Mouse (Mus musculus): ENCODE measurements around the gene Erc1. TPM values are rescaled to one million over a fixed set of nuclear protein-coding genes. Genes with fewer than 3 reads are reported as not detected.
A peak's percentile ranks its signal among the peaks of the same experiment; 100 is the strongest.

The Erc1 gene
- polyA plus RNA-seq, 1 experiment from 2014 or later = 44.0 TPM

DNA sequence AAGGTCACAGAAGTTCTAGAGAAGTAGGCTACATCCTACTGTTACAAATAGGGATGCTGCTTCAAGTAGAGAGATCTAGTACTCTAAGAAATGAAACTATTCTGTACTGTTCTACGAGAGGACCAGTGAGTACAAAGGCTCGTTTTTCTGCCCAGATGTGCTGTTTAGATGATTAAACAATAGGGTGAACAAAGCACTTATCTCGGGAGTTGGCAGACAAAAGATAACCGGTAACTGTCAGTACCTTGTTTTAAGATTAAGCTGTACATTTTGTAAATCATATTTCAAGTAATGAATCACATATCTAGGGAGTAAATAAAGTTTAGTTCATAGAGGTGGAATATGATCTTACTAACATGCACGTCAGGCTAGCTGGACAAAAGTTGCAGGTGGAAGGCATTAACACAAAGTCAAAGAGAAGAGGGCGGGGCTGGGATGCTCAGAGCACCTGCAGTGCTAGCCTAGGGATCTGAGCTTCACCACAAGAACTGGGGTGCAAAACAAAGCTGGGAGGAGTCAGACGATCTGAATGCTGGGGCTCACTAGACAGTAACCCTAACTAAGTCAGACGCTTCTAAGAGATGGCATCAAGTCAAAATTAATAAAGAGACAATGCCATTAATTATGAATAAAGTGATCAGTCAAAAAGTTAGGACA, 136.2 kb downstream of the Erc1 start:
- WGBS = 77% methylated on average over 8 of the region's 8 CpGs
- ATAC-seq (ENCODE audit: low FRiP score) (no peak), DNase-seq (ENCODE audit: low spot score) (no peak)
- H3K27me3 ChIP-seq (ENCODE audit: control insufficient read depth, insufficient read depth, low read length) = no peaks in the 10 kb centered on the region
- no peaks in the 10 kb centered on the region for H3K36me3 ChIP-seq (ENCODE audit: control insufficient read depth, insufficient read depth, low read length)
- H3K4me1 ChIP-seq (replicated peaks; ENCODE audit: control insufficient read depth, insufficient read depth, low read length) = no peaks in the 10 kb centered on the region
- no peak overlapping the region for H3K9ac ChIP-seq (ENCODE audit: low read depth, low read length)
- H3K27ac ChIP-seq (ENCODE audit: low read depth, low read length) = no peak overlapping the region
- H3K4me3 ChIP-seq (ENCODE audit: low read depth, low read length) = no peak overlapping the region
- H3K4me2 ChIP-seq (replicated peaks; ENCODE audit: low read depth, low read length) = no peak overlapping the region
- H3K9me3 ChIP-seq (ENCODE audit: control insufficient read depth, low read length) = no peaks in the 10 kb centered on the region

- Histone ChIP-seq H3K36me3 (ENCODE audit: control insufficient read depth, insufficient read depth, low read length) (no peaks in the 10 kb centered on the region), H3K9ac (ENCODE audit: low read depth, low read length) (no peak overlapping the region), H3K27ac (ENCODE audit: low read depth, low read length) (no peak overlapping the region), H3K9me3 (ENCODE audit: control insufficient read depth, low read length) (no peaks in the 10 kb centered on the region), H3K4me3 (ENCODE audit: low read depth, low read length) (no peak overlapping the region), H3K4me1 (replicated peaks; ENCODE audit: control insufficient read depth, insufficient read depth, low read length) (no peaks in the 10 kb centered on the region), H3K4me2 (replicated peaks; ENCODE audit: low read depth, low read length) (no peak overlapping the region), H3K27me3 (ENCODE audit: control insufficient read depth, insufficient read depth, low read length) (no peaks in the 10 kb centered on the region)
- ATAC-seq (ENCODE audit: low FRiP score) (no peak), DNase-seq (ENCODE audit: low spot score) (peak; percentile 4)
These were observed 138.4 kb downstream of the Erc1 start for GRCm38 (mm10) chr6:119709552-119709951.

DNA sequence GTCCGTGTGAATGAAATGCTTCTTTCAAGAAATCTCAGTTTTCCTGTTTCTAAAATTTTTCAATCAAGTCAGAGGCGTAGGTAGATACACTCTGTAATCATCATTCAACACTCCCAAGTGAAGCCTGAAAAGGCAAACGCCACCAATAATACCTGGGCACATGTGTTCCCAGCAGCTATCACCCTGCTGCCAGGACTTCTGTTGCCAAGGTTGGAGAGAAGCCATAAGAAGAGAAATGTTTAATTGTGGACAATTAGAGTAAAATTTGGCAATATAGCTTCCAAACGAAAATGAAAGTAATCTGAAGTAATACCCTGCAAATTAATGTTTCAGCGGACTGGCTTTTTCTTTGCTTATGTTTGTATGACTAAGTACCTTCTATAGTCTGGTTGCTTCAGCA, 140.1 kb downstream of the Erc1 start:
- WGBS = 91% methylated on average over 5 of the region's 5 CpGs
- Histone ChIP-seq H3K27ac (ENCODE audit: low read depth, low read length) (no peak overlapping the region), H3K9me3 (ENCODE audit: control insufficient read depth, low read length) (no peaks in the 10 kb centered on the region), H3K4me1 (replicated peaks; ENCODE audit: control insufficient read depth, insufficient read depth, low read length) (no peaks in the 10 kb centered on the region), H3K27me3 (ENCODE audit: control insufficient read depth, insufficient read depth, low read length) (no peaks in the 10 kb centered on the region), H3K4me3 (ENCODE audit: low read depth, low read length) (no peak overlapping the region), H3K36me3 (ENCODE audit: control insufficient read depth, insufficient read depth, low read length) (no peaks in the 10 kb centered on the region), H3K4me2 (replicated peaks; ENCODE audit: low read depth, low read length) (no peak overlapping the region), H3K9ac (ENCODE audit: low read depth, low read length) (no peak overlapping the region)
- DNase-seq (ENCODE audit: low spot score) (no peak), ATAC-seq (ENCODE audit: low FRiP score) (no peak)

DNA sequence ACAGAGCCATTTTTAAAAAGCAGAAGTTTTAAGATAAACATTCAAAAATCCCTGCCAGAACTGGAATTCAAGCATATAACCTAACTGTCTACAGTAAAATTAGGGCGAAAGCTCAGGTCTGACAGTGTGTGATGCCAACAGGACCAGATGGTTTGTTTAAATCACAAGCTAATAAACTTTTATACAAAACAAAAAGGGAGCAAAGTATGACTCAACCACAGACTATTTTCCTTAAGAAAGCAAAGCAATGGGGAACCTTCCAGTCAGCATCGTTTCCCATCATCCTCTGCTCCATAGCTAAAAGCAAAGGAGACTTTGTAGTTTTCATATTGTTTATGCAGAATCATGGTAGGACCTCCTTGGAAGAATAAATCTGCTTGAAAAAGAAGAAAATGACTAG, 143.1 kb downstream of the Erc1 start:
- no peak for ATAC-seq (ENCODE audit: low FRiP score)
- Histone ChIP-seq H3K4me3 (ENCODE audit: low read depth, low read length) (no peak overlapping the region), H3K9me3 (ENCODE audit: control insufficient read depth, low read length) (no peaks in the 10 kb centered on the region), H3K27me3 (ENCODE audit: control insufficient read depth, insufficient read depth, low read length) (no peaks in the 10 kb centered on the region), H3K36me3 (ENCODE audit: control insufficient read depth, insufficient read depth, low read length) (no peaks in the 10 kb centered on the region), H3K9ac (ENCODE audit: low read depth, low read length) (no peak overlapping the region), H3K27ac (ENCODE audit: low read depth, low read length) (no peak overlapping the region), H3K4me1 (replicated peaks; ENCODE audit: control insufficient read depth, insufficient read depth, low read length) (no peaks in the 10 kb centered on the region), H3K4me2 (replicated peaks; ENCODE audit: low read depth, low read length) (no peak overlapping the region)
- DNase-seq (ENCODE audit: low spot score) = no peak
- 94% methylated on average over 2 of the region's 2 CpGs for WGBS

GRCm38 (mm10) chr6:119692754-119693153, 155.2 kb downstream of the Erc1 start:
- Histone ChIP-seq H3K4me1 (replicated peaks; ENCODE audit: control insufficient read depth, insufficient read depth, low read length) (no peaks in the 10 kb centered on the region), H3K9me3 (ENCODE audit: control insufficient read depth, low read length) (no peaks in the 10 kb centered on the region), H3K4me3 (ENCODE audit: low read depth, low read length) (no peak overlapping the region), H3K36me3 (ENCODE audit: control insufficient read depth, insufficient read depth, low read length) (no peaks in the 10 kb centered on the region), H3K9ac (ENCODE audit: low read depth, low read length) (no peak overlapping the region), H3K27ac (ENCODE audit: low read depth, low read length) (no peak overlapping the region), H3K4me2 (replicated peaks; ENCODE audit: low read depth, low read length) (no peak overlapping the region), H3K27me3 (ENCODE audit: control insufficient read depth, insufficient read depth, low read length) (no peaks in the 10 kb centered on the region)
- no peak for DNase-seq (ENCODE audit: low spot score)
- no peak for ATAC-seq (ENCODE audit: low FRiP score)
- 94% methylated on average over 5 of the region's 5 CpGs for WGBS

GRCm38 (mm10) chr6:119686470-119686869, 161.5 kb downstream of the Erc1 start:
- DNase-seq (ENCODE audit: low spot score) = no peak
- H3K9ac ChIP-seq (ENCODE audit: low read depth, low read length) = no peak overlapping the region
- no peak overlapping the region for H3K27ac ChIP-seq (ENCODE audit: low read depth, low read length)
- no peaks in the 10 kb centered on the region for H3K9me3 ChIP-seq (ENCODE audit: control insufficient read depth, low read length)
- no peak overlapping the region for H3K4me3 ChIP-seq (ENCODE audit: low read depth, low read length)
- no peak for ATAC-seq (ENCODE audit: low FRiP score)
- H3K4me1 ChIP-seq (replicated peaks; ENCODE audit: control insufficient read depth, insufficient read depth, low read length) = no peaks in the 10 kb centered on the region
- H3K36me3 ChIP-seq (ENCODE audit: control insufficient read depth, insufficient read depth, low read length) = no peaks in the 10 kb centered on the region
- H3K27me3 ChIP-seq (ENCODE audit: control insufficient read depth, insufficient read depth, low read length) = no peaks in the 10 kb centered on the region
- no peak overlapping the region for H3K4me2 ChIP-seq (replicated peaks; ENCODE audit: low read depth, low read length)

DNA sequence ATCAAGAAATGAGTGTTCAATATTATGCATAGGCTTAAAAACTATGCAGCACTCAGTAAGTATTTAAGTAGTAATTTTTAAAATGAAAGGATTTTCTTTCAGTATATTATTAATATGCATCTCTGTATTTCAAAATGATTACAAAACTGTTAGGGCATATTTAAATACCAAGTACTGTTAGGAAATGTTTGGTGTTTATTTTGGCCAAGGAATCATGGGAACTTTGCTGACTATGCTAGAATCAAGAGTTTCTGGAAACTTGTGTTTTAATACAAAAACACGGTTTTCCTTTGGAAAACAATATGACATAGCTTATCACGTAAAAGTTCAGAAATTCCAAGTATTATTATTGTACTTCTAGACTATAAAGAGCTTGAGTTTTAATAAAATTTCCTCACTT, 167.2 kb downstream of the Erc1 start:
- ATAC-seq (ENCODE audit: low FRiP score) (no peak), DNase-seq (ENCODE audit: low spot score) (no peak)
- Histone ChIP-seq H3K4me3 (ENCODE audit: low read depth, low read length) (no peak overlapping the region), H3K27ac (ENCODE audit: low read depth, low read length) (no peak overlapping the region), H3K27me3 (ENCODE audit: control insufficient read depth, insufficient read depth, low read length) (no peaks in the 10 kb centered on the region), H3K9ac (ENCODE audit: low read depth, low read length) (no peak overlapping the region), H3K9me3 (ENCODE audit: control insufficient read depth, low read length) (no peaks in the 10 kb centered on the region), H3K4me1 (replicated peaks; ENCODE audit: control insufficient read depth, insufficient read depth, low read length) (no peaks in the 10 kb centered on the region), H3K36me3 (ENCODE audit: control insufficient read depth, insufficient read depth, low read length) (no peaks in the 10 kb centered on the region), H3K4me2 (replicated peaks; ENCODE audit: low read depth, low read length) (no peak overlapping the region)
- 97% methylated on average over 2 of the region's 2 CpGs for WGBS

GRCm38 (mm10) chr6:119674811-119675209, 173.2 kb downstream of the Erc1 start:
- DNase-seq (ENCODE audit: low spot score) = no peak
- Histone ChIP-seq H3K27ac (ENCODE audit: low read depth, low read length) (no peak overlapping the region), H3K9me3 (ENCODE audit: control insufficient read depth, low read length) (no peaks in the 10 kb centered on the region), H3K27me3 (ENCODE audit: control insufficient read depth, insufficient read depth, low read length) (no peaks in the 10 kb centered on the region), H3K36me3 (ENCODE audit: control insufficient read depth, insufficient read depth, low read length) (no peaks in the 10 kb centered on the region), H3K4me1 (replicated peaks; ENCODE audit: control insufficient read depth, insufficient read depth, low read length) (no peaks in the 10 kb centered on the region), H3K9ac (ENCODE audit: low read depth, low read length) (no peak overlapping the region), H3K4me3 (ENCODE audit: low read depth, low read length) (no peak overlapping the region), H3K4me2 (replicated peaks; ENCODE audit: low read depth, low read length) (no peak overlapping the region)
- WGBS = 94% methylated on average over 7 of the region's 7 CpGs
- no peak for ATAC-seq (ENCODE audit: low FRiP score)

GRCm38 (mm10) chr6:119674201-119674810, 173.7 kb downstream of the Erc1 start:
- peak; percentile 1 for DNase-seq (ENCODE audit: low spot score)
- no peak overlapping the region for H3K4me2 ChIP-seq (replicated peaks; ENCODE audit: low read depth, low read length)
- H3K27ac ChIP-seq (ENCODE audit: low read depth, low read length) = no peak overlapping the region
- no peaks in the 10 kb centered on the region for H3K27me3 ChIP-seq (ENCODE audit: control insufficient read depth, insufficient read depth, low read length)
- H3K4me1 ChIP-seq (replicated peaks; ENCODE audit: control insufficient read depth, insufficient read depth, low read length) = no peaks in the 10 kb centered on the region
- H3K9me3 ChIP-seq (ENCODE audit: control insufficient read depth, low read length) = no peaks in the 10 kb centered on the region
- no peak for ATAC-seq (ENCODE audit: low FRiP score)
- H3K9ac ChIP-seq (ENCODE audit: low read depth, low read length) = no peak overlapping the region
- H3K36me3 ChIP-seq (ENCODE audit: control insufficient read depth, insufficient read depth, low read length) = no peaks in the 10 kb centered on the region
- WGBS = 76% methylated on average over 5 of the region's 5 CpGs
- no peak overlapping the region for H3K4me3 ChIP-seq (ENCODE audit: low read depth, low read length)
